Mouse (Mus musculus) embryonic facial prominence, embryonic 12.5 days (tissue): ENCODE measurements around the gene F2r. TPM values are rescaled to one million over a fixed set of nuclear protein-coding genes. Genes with fewer than 3 reads are reported as not detected.

Experiments
- ATAC-seq: fragments of 200-750 bp; cut with Nextera tagmentation; 2 replicates; pipeline ENCODE4 v1.8.0; 2017; ENCODE audit not compliant: insufficient number of reproducible peaks, insufficient read depth, low FRiP score, low TSS enrichment
- H3K27ac ChIP-seq: fragments of 300-500 bp; sonication (generic); 2 replicates; pipeline ENCODE4 v1.5.1; 2016; ENCODE audit warnings: mild to moderate bottlenecking
- H3K27me3 ChIP-seq: fragments of 300-500 bp; sonication (generic); 2 replicates; pipeline ENCODE4 v1.6.1; 2016; ENCODE audit warnings: mild to moderate bottlenecking, moderate library complexity
- H3K36me3 ChIP-seq: fragments of 300-500 bp; sonication (generic); 2 replicates; pipeline ENCODE4 v1.6.1; 2016; ENCODE audit warnings: mild to moderate bottlenecking
- H3K4me1 ChIP-seq: fragments of 300-500 bp; sonication (generic); 2 replicates; pipeline ENCODE4 v1.6.1; 2016
- H3K4me2 ChIP-seq: fragments of 300-500 bp; sonication (generic); replicated peaks from 2 replicates; pipeline ENCODE4 v1.6.1; 2016; ENCODE audit warnings: mild to moderate bottlenecking, moderate library complexity
- H3K4me3 ChIP-seq: fragments of 300-500 bp; sonication (generic); 2 replicates; pipeline ENCODE4 v1.5.1; 2016; ENCODE audit warnings: mild to moderate bottlenecking
- H3K9ac ChIP-seq: fragments of 300-500 bp; sonication (generic); 2 replicates; pipeline ENCODE4 v1.6.1; 2016; ENCODE audit warnings: mild to moderate bottlenecking, moderate library complexity
- H3K9me3 ChIP-seq: fragments of 300-500 bp; sonication (generic); 2 replicates; pipeline ENCODE4 v1.6.1; 2016; ENCODE audit warnings: mild to moderate bottlenecking, moderate library complexity
- WGBS: fragments of 180-500 bp; shearing (Covaris S2); methylation state at CpG from one replicate; pipeline ENCODE4 v1.1.7; 2016; 5-methylcytosine and 5-hydroxymethylcytosine counted together
- polyA plus RNA-seq: library from polyadenylated mRNA; unstranded; fragments of >200 nt; fragmentation: Nextera tagmentation; extraction: Ambion mirVana; gene quantifications from 2 replicates; pipeline ENCODE4 v1.2.1, GENCODE M21; 2016

F2r gene
- polyA plus RNA-seq, 1 experiment from 2014 or later, result 108 TPM

- no peak for ATAC-seq
- H3K9ac ChIP-seq, result no peak overlapping the region
- no peaks in the 10 kb centered on the region for H3K27me3 ChIP-seq
- no peaks in the 10 kb centered on the region for H3K36me3 ChIP-seq
- no peaks in the 10 kb centered on the region for H3K9me3 ChIP-seq
- H3K4me1 ChIP-seq, result no peaks in the 10 kb centered on the region
- 55% methylated on average over 10 of the region's 10 CpGs for WGBS
- no peak overlapping the region for H3K4me3 ChIP-seq
- no peak overlapping the region for H3K27ac ChIP-seq
- no peak overlapping the region for H3K4me2 ChIP-seq
Measured at GRCm38 (mm10) chr13:95563066-95563610, 55.1 kb downstream of the F2r start.

- 77% methylated on average over 7 of the region's 7 CpGs for WGBS
- no peak for ATAC-seq
- Histone ChIP-seq H3K36me3 (no peaks in the 10 kb centered on the region), H3K9me3 (peaks cover 6% of the 10 kb centered on the region; the same call in 1 of the 2 replicates), H3K9ac (no peak overlapping the region), H3K4me3 (no peak overlapping the region), H3K27me3 (no peaks in the 10 kb centered on the region), H3K27ac (no peak overlapping the region), H3K4me2 (no peak overlapping the region), H3K4me1 (no peaks in the 10 kb centered on the region)
Measured at GRCm38 (mm10) chr13:95557326-95557725, 61.0 kb downstream of the F2r start.

- Histone ChIP-seq H3K27me3 (no peaks in the 10 kb centered on the region), H3K4me1 (peaks cover 8% of the 10 kb centered on the region; the same call in 1 of the 2 replicates), H3K27ac (no peak overlapping the region), H3K4me2 (no peak overlapping the region), H3K9me3 (peaks cover 6% of the 10 kb centered on the region; the same call in 1 of the 2 replicates), H3K4me3 (no peak overlapping the region), H3K36me3 (no peaks in the 10 kb centered on the region), H3K9ac (no peak overlapping the region)
- WGBS, result 76% methylated on average over 11 of the region's 11 CpGs
- ATAC-seq, result no peak
Measured at GRCm38 (mm10) chr13:95553885-95554492, 64.3 kb downstream of the F2r start.

Other genes with a start within 250 kb of the F2r start
- 47.4 TPM in 2 replicates for gene Aggf1, start 243.1 kb downstream of the F2r start, polyA plus RNA-seq
- gene Crhbp, start 173.6 kb downstream of the F2r start, polyA plus RNA-seq, result 3.5 and 4.9 TPM in 2 replicates
- 1.6 and 4.2 TPM in 2 replicates for gene S100z, start 139.8 kb downstream of the F2r start, polyA plus RNA-seq
- gene F2rl1, start 93.3 kb downstream of the F2r start, polyA plus RNA-seq, result 0.73 and 0.82 TPM in 2 replicates
- gene F2rl2, start 78.4 kb upstream of the F2r start, polyA plus RNA-seq, result 1.2 TPM in 2 replicates